Mouse (Mus musculus): ENCODE measurements around the gene Armc9.

Armc9 gene

DNA sequence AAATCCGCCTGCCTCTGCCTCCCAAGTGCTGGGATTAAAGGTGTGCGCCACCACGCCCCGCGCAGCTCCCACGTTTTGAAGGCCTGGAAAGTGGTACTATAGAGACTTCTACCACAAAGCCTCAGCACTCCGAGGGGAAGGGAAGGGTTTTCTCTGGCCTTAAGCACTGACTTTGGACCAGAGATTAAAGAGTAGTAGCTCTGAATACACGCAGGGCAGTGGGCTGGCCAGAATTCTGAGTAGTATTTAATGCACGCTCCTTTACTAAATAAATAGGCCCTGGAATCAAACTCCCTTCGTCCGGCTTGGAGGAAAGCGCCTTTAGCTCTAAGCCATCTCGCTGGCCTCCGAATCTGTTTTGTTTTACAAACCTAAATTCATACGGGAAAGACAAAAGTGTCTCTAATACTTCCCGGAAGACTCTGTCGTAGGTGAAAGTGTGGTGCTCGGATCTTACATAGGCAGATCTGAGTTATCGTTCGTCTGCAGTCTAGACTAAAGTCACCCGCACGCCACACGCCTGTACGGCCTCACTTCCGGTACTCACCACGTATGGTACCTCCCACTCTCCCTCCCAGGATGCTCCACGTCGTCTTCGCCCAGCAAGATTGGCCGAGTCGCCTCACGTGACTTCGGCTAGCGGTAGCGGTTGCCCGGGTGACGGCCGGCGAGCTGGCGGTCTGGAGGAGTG is at the start of gene Armc9:
TSS of gene Armc9 (plus strand) at position 648 of the 691 bp plus-strand sequence.
- peak; percentile 95 for DNase-seq (ENCODE audit: low read depth, low spot score)

DNA sequence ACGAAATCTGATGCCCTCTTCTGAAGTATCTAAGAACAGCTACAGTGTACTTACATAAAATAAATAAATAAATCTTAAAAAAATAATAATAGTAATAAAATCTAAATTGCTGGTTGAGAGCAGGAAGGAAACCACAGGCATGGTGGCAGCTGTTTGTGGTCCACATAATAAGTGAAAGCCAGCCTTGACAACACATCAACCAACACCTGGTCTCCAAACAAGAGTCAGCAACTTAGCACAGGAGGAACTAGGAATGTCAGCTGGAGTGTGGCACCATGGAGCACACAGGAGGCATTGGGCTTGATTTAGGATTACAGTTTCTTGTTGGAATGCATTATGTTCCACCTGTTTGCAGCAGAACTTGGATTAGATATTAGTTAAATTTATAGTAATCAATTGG is 49.5 kb upstream of the Armc9 start:
- DNase-seq (ENCODE audit: low read depth, low spot score), result peak; percentile 7

DNA sequence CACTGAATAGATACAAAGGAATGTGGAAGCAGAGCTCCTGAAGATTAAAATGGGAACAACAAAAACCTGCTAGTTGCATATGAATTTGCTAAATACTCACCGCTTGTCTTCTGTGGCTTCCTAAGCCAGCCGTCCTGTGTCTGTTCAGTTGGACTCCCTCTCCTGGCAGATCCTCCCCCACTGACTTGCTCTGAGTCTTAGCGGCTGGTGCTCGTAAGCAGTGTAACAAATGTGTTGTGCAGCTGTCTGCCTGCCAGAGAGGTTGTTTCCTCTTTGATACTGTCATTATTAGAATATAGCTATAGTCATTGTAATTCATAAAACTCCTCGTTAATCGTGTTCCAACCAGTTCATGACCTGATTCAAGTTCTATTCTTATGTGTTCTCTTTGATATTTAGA is 42.8 kb upstream of the Armc9 start, which contains the start of gene Htr2b:
TSS of gene Htr2b (minus strand) at position 192 of the 400 bp plus-strand sequence.
- DNase-seq (ENCODE audit: low read depth, low spot score), result no peak

DNA sequence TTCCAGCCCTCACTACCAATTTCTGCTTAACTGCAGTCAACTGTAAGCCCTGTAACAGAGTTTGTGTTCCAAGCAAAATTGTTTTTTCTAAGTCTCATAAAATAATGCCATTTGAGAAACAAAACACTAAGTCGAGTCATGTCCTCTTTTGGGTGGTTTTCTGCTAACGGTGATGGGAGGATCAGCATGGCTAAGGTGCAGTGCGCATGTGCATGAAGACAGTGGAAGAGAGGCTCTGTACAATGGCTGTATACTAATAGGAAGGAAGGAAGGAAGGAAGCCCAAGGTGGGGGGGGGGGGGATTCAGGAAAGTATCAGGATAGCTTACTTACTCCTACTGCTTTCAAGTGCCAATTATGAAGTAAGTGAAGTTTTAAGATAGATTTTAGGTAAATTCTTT is 40.4 kb upstream of the Armc9 start:
- DNase-seq (ENCODE audit: low read depth, low spot score), result no peak

DNA sequence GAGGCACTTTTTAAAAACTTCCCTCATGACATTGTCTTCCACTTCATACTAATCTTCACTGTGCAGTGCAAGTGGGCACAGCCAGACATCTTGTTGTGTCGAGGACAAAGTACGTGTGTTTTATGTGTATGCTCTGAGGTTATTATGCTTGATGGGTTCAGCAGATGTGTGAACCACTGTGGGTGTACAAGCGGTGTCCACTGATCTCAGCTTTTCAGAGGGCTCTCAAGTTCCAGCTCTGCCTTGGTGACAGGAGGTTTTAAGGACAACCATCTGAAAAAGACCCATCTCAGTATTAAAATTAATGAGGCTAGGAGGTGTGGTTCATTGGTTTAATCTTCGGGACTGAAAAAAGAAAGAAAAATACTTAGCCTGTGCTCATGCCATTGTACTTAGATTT is 35.0 kb upstream of the Armc9 start:
- DNase-seq (ENCODE audit: low read depth, low spot score), result no peak

DNA sequence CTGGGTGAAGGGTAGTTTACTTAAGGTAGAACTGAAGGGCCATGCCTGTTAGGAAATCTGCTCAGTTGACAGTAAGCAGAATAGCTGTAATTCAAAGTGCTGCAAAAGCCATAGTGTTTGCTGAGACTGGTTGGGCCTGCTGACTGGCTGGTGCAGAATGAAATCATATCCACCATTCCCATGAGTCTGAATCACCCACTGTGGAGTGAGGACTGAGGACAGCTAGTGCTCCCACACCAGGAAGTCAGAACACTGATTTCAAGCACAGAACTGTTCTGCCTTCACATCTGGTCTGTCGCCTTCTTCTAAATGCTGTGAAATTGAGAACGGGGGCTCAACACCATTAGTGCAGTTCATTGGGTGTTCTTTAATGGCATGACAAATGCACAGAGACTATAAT is 28.5 kb upstream of the Armc9 start:
- DNase-seq (ENCODE audit: low read depth, low spot score), result no peak

DNA sequence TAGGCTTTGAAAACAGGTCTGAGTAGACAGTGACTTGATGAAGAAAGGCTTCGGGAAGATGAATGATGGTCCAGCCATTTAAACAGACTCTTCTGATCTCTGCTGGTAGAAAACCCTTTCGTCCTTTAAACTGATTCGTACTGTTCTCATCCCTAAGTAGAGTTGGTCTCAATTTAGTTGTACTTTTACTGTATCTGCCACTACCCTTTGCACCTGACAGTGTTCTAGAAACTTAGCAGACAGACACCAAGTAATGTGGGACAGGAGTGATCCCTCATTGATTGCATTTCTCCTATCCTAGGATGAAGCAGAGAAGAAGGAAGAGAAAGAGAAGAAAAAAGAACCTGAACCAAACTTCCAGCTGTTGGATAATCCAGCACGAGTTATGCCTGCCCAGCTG is 21.2 kb upstream of the Armc9 start, which contains the start of gene Gm21972:
TSS of gene Gm21972 (plus strand) at position 301 of the 400 bp plus-strand sequence.
- no peak for DNase-seq (ENCODE audit: low read depth, low spot score)

DNA sequence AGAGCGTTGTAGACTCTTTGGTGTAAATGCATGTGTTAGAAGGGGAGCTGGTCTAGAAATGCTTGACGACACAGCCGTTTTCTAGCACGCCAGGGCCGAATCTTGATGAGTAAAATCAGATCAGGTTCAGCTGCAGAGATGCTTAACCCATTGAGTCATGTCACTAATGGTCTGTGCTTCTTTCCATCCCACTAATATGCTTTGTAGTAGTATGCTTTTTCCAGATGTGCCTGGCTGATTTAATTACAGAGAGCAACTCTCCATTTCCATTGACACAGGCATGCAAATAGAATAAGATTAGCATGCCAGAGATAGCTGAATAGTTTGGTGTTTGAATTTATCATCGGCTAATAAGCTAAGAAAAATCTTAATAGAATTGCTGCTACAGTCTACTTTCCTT is 19.3 kb upstream of the Armc9 start:
- no peak for DNase-seq (ENCODE audit: low read depth, low spot score)

DNA sequence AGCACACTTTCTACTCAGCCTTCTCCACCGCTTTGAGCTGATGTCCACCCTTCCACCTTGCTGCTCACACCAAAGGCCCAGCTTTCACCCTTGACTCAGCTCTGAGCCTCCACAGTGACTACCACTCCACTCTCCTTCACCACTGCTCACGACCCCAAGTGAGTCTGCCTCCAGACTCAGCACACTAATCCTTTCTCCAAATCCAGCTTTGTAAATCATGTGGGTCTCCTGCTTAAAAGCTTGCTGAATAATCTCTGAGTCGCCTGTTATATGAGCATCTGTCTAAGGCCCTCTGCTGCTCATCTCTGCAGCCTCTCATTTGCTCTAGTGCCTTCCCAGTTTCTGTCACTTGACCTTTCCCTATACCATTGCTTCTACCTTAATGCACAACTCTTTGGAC is 13.5 kb upstream of the Armc9 start:
- no peak for DNase-seq (ENCODE audit: low read depth, low spot score)

DNA sequence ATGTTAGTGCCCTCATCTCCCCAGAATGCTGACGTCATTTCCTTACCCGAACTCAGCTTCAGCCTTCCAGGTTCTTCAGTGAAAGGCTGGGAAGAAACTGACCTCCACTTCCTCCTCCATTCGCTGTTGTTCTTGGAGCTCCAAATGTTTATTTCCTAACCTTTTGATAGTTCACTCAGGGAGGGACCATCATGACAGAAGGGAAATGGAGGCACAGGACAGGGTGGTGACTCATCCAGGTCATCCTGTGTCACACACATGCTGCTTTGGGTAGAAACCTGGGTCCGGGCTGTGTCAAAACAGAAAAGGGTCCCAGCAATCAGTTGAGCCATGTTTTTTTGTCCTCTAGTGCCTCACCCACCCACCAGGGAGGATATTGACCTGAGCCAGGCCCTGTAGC is 11.4 kb upstream of the Armc9 start:
- no peak for DNase-seq (ENCODE audit: low read depth, low spot score)

DNA sequence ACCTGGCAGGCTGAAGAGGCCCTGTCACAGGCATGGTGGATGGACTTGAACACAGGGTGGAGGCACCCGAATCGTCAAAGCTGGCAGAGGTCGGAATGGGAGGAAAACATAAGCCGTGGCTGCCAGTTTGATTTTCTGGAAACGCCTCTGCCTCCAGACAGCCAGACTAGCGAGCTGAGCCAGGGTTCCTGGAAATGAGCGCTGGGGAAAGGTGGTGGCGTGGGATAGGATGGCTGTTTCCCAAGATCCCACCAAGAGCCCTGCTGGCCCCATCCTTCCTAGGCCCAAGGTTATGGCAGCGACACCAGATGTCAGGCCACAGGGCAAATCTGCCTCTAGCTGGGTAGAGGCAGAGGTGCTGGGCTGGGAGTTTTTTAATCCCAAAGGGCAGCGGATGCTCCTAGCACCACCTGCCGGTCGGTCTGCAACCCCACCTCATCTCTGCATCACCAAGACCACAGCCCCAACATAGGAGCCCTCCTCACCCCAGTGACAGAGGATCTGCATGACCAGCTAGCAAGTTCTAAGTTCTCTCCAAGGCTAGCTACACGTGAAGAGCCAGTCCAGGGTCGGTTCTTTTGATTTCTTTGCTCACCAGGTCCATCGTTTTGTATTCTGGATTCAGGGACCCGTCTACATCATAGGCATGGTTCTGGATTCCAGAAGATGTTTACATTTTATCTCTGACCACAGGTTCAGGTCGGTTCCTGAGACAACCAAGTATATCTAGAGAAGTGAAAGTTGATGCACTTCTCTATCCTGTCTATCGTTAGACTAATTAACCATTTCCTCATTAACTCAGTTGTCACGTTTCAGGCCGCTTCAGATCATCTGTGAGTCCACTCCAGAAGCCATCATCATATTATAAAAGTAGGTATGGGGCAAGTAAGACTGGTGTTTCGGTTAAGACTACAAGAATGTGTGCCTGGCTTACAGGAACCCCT is 10.3 kb upstream of the Armc9 start:
- DNase-seq (ENCODE audit: low read depth, low spot score), result no peak

DNA sequence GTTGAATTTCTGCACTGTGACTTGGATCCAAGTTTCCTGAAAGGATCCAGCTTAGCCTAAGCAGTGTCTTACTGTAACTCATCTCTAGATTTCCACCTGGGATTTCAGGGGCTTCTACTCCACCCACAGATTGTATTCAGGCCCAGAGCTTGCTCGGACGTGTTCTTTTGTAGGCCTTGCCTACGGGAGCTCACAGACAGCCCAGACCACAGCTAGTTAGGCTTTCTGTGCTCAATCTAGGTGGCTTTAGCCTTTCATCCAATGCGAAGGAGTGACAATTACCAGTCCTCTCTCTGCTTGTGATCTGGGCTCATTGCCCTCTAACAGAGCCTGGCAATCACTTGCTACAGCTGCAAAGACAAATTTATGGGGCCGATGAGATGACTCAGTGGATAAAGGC is 8.3 kb upstream of the Armc9 start:
- DNase-seq (ENCODE audit: low read depth, low spot score), result no peak

DNA sequence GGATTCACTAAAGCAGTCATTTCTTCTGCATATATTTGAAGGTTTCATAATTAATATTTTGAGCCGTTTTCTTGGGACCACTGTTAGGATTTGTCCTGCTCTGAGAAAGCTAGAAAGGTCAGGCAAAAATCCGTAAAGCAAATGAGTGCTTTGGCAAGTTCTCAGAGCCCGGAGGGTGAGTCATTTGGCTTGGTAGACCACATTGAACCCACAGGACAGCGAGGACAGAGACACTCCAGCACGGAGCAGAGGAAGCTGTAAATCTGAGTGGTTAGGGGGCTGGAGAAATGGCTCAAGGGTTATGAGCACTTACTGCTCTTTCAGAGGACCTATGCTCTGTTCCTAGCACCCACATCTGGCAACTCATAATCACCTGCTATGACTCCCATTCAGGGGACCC is 7.0 kb upstream of the Armc9 start:
- DNase-seq (ENCODE audit: low read depth, low spot score), result no peak

DNA sequence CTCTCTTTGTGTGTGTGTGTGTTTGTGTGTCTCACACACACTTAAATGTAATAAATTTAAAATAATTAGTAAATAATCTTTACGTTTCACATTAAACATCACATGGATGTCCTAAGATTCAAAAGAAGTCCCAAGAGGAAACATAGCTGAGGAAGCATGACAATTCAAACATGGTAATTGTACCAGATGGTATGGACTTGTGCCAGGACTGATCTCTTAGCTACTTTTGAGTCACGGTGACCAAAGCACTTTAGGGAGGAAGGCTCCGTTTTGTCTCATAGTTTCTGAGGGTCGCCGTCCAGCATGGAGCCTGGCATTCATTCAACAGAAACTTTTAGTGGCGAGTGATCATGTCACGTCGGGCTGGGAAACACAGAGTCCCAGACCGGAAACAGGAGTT is 6.4 kb upstream of the Armc9 start:
- DNase-seq (ENCODE audit: low read depth, low spot score), result no peak

DNA sequence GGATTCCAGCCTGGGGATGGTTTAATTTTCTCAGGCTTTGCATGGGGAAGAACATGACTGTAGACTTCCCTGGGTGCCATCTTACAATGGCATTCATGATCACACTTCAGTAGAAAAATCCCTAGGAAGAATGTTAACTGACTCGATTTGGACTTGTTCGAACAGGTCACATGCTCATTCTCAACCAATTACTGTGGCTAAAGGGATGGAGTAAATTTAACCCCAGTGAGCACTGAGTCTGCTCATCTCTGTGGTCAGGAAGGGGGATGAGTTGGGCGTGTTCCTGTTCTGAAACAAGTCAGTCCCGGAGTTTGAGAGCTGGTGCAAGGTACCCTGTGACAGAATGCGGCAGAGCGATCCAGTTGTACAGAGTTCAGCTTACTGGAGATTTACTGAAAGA is 3.7 kb upstream of the Armc9 start:
- DNase-seq (ENCODE audit: low read depth, low spot score), result no peak

DNA sequence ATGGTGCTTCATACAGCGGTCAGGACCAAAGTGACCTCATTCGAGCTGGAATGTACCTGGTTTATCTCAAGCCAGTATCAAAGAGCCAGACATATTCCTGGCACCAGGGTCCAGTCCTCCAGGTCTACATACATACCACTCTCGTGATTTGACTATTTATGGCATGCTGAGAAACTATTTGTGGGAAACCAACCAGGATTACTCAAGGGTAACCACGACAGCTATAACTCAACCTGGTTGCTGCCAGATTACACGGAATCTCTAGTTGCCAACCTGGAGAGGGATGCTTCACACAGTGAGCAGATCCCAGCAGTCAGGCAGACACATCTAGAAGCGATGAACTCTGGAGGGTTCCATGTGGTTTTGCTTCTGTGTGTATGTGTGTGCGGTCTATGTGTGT is 3.2 kb upstream of the Armc9 start:
- no peak for DNase-seq (ENCODE audit: low read depth, low spot score)

DNA sequence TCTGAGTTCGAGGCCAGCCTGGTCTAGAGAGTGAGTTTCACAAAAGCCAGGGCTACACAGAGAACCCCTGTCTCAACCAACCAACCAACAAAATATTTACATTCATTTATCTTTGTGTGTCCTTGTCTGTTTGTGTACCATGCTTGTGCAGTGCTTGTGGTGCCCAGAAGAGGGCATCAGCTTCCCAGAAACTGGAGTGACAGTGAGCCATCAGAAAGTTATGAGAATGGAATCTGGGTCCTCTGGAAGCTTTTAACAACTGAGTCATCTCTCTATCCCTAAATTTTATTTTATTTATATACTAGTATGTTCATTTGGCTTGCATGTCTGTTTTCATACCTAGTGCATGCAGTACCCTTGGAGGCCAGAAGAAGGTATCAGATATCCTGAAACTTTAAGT is 2.0 kb upstream of the Armc9 start:
- DNase-seq (ENCODE audit: low read depth, low spot score), result no peak

DNA sequence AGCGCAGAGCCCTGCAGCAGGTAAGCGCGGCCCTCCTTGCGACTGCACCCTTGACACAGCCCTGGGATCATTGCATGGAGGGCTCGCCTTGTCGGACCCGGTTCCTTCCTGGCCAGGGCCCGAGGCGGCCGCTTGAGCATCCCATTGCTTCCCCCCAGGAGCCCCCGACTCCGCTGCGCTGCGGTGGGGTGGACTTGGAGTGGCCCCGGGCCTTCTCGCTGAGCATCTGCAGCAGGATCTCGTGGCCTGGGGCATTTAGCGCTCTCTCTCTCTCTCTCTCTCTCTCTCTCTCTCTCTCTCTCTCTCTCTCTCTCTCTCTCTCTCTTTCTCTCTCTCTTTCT is 214 bp downstream of the Armc9 start:
- no peak for DNase-seq (ENCODE audit: low read depth, low spot score)

DNA sequence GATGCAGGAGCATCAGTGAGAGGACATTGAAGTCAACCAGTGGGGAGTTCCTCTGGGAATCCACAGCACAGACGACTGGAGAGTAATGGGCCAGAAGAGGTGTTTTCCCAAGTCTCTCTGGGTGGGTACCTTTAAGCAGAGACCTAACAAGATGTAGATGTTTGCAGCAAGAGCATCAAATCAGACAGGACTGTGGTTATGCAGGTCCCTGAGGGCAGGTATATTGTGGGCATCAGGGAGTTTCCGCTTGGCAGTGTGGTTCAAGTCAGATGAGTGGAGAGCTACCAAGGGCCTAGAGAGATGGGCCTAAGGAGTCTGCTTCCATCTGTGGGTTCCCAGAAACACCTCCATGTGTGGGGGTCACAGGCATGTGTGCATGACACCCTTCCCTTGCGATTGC is 1.5 kb downstream of the Armc9 start:
- DNase-seq (ENCODE audit: low read depth, low spot score), result no peak

DNA sequence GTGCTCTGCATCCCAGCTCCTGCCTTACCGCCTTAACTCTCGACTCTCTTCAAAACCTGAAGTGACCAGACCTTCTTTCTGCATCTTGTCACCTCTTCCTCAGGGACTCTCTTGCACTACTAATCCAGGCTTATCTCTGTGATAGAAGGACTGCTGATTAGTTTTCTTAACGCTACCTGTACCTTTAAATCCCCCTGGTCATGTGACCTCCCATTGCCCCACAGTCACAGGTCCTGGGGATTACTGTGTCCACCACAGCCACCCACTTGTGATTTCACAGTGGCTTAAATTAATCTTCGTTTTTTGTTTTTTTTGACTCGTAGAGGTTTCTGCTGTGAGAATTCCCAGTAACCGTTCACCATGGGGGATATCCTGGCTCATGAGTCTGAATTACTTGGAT is 2.0 kb downstream of the Armc9 start:
- DNase-seq (ENCODE audit: low read depth, low spot score), result no peak

DNA sequence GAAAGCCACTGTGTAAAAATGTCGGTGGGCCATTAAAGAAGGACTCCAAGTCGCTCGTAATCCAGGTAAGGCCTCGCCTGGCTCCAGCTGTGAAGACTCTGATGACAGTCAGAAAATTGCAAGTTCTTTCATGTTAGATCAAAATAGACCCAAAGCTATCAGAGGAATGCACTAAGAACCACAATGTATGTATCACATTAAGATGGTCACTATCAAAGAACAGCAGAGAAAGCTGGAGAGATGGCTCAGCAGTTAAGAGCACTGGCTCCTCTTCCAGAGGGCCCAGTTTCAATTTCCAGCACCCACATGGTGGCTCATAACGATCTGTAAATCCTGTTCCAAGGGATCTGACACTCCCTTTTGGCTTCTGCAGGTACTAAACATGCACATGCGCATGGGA is 5.5 kb downstream of the Armc9 start:
- DNase-seq (ENCODE audit: low read depth, low spot score), result no peak

DNA sequence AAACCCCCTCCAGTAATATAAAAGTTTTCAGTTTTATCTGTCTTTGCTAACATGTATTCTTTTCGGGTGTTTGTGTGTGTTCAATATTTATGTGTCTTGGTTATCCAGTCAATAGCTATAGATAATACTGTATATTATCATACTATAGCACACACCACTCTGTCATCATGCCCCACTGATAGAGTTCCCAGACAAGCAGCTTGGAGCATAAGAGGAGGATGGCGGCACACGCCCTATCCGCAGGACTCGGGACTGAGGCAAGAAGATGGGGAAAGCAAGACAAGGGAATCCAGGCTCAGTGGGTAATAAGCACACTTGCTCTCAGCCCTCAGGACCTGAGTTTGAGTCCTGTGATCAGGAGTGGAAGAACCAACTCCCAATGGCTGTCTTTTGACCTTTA is 5.9 kb downstream of the Armc9 start:
- no peak for DNase-seq (ENCODE audit: low read depth, low spot score)

DNA sequence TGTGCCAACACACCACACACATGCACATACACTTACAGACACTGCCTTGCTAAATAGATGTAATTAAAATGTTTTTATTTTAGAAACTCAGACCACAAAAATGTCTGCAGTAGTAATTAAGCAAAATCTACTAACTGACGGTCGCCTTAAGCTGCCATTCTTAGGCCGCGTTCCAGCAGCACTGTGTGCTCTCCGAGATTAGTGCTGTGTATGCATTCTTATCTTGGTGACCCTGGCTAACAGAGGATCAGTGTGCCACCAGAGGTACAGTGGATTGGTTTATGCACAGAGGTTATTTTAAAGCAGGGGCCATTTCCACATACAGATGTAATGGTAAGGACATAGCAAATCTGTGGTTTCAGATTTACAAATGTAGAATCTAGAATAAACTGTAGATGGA is 6.5 kb downstream of the Armc9 start:
- no peak for DNase-seq (ENCODE audit: low read depth, low spot score)

Measured in forelimb bud, embryonic 11.5 days (tissue).